Mouse (Mus musculus): ENCODE data around the gene Cat.

Gene Cat

DNA sequence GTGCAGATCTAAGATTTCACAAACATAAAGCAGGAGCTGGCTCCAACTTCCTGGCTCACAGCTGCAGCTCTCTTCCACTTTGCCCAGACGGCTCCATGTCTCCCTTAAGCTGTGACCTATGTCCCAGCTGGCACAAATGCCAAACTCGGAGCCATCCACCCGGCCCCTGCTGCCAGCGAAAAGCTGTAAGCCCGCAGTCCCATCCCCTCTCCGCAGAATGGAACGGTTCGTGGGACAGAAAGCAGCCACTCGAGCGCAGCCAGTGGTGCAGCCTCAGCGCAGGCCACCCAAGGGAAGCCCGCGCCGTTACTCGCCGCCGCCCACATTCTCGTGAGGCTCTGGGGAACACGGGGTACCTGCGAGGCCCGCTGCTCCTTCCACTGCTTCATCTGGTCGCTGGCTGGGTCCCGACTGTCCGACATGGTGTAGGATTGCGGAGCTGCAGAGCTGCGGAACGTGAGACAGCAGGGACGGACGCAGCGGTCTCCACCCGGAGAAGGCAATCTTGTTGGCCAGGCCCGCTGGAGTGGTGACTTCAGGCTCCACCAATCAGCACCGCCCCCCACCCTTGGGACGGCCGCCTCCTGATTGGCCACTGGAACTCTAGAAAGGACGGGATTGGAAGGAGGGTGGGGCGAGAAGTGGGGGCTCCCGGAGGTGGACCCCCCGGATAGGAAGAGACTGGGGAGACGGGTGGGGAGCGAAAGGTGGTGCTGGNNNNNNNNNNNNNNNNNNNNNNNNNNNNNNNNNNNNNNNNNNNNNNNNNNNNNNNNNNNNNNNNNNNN lies at the start of gene Cat:
Gene Cat, minus strand, starts transcription at position 544 of the 785 bp plus-strand sequence.
- in situ Hi-C loops (cut with MboI, MseI): no loop called here

DNA sequence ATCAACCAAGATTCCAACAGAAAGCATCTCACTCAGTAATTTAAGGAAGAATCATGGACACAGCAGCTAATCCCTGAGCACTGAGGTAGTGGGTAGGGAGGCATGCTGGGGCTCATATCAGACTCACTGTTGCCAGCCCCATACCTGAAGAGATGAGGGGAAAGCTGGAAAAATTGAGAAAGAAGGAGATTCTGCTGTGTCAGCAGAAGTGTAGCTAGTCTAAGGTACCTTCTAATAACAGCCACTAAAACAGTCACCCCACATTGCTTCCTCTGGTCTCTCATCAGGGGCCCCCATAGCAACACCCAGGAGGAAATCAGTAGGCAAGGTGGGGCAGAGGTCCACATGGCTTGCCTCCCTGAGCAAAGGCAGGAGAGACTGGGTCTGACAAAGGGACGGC lies 40.6 kb upstream of the Cat start:
- in situ Hi-C loops (cut with MboI, MseI): no loop called here

DNA sequence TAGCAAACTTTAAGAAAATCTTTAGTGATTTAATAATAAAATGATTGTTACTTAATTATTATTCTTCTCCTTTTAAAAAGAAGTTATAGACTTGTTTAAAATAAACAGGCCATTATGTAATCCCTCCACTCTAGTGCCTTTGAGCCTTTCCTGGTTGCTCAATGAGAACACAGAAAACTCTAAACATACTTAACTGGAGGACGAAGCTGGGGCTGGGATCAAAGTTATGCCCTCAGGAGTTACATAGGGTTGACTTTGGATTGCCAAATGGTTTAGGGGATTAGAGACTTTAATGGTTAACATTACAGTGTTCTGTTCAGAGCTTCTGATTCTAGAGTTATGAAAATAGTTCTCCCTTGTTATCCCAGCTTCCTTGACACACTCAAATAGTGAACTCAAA lies 31.5 kb upstream of the Cat start:
- in situ Hi-C loops (cut with MboI, MseI): no loop called here

DNA sequence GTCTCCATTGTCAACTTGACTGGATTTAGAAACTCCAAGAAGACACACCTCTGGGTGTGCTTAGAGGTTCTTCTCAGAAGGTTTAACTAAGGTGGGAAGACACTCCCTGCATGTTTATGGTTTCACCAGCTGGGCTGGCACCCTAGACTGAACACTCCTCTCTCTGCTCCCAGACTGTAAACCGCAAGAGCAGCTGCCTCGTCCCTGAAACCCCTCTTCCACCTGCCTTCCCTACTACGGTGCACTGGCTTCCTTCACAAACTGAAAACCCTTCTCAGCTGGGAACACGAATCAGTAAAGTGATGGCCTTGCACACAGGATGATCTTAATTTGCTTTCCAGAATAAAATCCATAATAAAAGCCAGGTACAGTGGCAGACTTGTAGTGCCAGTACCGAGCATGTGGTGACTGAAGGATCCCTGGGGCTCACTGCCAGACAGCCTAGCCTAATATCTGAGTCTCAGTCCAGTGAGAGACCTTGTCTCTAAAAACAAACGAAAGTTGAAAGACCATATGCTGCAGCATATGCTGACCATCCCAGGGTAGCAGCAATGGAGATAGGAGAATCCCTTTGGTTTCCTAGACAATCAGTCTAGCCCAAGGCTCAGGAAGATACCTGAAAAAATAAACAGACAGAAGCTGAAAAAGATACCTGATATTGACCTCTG lies 30.7 kb upstream of the Cat start:
- in situ Hi-C loops (cut with MboI, MseI): no loop called here

DNA sequence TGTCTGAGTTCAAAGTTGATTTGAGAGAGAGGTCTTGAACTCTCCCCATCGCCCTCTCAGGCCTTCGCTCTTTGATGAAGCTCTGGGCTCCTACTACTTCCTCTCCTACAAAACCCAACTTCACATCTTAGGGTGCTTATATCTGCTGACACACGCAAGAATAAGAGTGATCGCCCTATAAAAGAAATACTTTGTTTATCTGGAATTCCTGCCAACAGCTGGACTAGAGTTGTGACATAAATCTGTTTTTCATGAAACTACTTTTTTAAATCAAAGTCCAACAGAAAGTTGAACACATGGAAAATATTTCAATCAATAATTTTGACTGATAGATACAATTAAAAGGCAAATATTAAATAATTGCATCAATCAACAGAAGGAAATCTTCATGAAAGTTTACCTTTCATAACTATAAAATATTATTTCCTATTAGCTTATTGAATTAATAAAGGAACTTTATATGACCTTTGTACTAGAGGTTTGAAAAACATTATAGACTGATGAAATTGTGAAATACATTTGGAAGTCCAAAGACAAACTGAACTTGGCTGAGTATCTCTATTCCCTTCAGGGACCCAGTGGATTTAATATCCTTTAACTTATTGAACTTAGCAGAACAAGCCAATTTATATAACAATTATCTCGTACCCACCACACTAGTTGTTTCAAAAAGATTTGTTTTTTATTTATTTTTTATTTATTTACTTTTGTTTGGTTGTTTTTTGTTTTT lies 27.3 kb upstream of the Cat start:
- in situ Hi-C loops (cut with MboI, MseI): no loop called here

DNA sequence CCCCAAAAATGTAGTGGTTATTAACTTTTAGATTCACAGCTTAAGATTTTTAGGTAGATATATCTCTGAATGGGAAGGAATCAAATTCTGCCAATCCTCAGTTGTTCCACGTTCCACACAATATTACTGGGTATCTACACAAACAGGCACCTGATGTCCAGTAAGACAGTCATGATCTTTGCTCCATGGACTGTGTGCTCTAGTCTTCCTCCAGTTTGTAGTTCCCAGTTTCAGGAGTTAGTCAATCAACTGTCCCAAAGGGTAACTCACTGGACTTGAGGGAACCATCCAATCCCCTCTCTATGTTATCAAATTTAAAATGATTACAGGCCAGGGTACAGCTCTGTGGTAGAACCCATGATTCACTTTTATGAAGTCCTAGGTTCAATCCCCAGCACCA lies 26.7 kb upstream of the Cat start:
- in situ Hi-C loops (cut with MboI, MseI): no loop called here

DNA sequence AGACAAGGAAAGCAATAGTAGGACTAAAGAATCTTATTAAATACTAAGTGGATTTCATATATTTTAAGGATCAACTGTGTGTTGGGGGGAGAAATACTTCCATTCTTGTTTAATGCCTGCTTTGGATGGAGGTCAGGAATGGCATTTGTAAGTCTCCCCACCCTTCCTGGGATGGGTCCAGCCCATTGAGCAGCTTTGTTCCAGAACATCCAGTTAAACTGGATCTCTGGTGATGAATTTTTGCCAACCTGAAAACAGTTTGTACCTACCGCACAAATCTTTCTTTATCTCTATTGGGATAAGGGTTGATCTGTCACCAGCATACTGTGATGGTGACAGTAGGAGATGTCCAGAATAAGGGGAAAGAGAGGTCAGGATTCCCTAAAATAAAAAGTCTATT lies 26.1 kb upstream of the Cat start:
- in situ Hi-C loops (cut with MboI, MseI): no loop called here

DNA sequence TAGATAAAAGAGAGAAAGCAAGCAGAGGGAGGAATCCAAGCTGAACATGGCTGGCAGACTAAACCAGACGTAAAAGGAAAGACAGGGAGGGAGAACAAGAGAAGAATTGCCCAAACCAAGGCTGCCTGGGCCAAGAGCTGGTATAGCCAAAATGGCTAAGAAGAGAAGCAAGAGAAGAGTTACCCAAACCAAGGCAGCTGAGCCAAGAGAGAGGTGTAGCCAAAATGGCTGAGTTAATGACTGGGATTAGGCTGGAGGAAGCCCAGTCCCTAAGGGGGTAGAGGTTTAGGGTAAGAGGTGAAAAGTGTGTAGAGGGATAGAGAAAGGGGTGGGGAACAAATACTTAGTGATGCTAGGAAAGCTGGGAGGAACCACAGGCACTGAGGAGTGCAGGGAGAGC lies 22.7 kb upstream of the Cat start:
- in situ Hi-C loops (cut with MboI, MseI): no loop called here

DNA sequence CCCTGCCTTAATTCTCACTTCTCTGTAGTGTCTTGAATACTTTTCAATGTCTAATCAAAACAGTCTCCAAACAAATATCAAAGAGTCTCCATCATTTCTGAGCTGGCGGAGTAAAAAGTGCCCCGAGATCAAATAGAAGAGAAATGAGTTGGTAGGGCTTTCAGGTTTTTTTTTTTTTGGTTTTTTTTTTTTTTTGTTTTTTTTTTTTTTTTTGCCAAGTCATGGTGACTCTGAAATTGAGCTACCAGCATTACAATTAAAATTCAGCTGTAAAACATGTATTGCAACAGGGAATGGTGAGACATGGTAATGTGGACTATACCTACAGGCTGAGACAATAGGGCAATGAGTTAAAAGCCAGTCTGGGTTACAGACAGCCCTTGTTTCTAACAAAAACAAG lies 21.0 kb upstream of the Cat start:
- in situ Hi-C loops (cut with MboI, MseI): no loop called here

DNA sequence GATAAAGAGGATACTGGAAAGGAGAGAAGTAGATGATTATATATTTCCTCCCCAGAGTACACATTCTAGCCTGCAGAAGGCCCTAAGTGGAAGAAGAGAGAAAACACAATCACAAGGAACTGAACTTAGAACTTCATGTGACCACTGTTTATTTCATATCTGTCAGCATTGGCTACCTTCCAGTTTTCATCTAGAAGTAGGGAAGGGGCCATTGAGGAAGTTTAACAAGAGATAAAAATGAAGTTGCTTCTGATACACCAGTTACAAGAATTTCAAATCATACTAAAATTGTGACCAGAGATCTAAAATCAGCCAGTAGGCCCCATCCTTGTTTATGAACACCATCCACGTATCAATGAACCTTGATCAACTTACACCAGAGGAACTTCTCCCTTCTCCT lies 19.5 kb upstream of the Cat start:
- in situ Hi-C loops (cut with MboI, MseI): no loop called here

DNA sequence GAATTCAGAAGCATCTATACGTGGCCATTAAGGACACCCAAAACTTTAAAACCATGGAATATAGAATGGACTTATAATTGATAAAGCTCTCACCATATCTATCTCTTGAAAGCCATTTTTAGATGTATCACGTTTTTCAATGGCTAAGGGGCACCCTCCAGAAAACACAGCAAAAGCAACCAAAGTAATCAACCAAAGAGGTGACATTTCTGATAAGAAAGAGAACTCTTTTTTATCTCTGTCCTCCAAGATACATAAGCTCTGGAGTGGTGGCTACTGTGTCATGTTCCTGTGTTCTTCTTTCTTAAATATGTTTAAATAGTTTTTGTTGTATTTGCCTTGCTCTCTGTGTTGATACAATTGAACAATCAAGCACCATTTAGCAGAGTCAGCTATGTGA lies 15.8 kb upstream of the Cat start:
- in situ Hi-C loops (cut with MboI, MseI): no loop called here

DNA sequence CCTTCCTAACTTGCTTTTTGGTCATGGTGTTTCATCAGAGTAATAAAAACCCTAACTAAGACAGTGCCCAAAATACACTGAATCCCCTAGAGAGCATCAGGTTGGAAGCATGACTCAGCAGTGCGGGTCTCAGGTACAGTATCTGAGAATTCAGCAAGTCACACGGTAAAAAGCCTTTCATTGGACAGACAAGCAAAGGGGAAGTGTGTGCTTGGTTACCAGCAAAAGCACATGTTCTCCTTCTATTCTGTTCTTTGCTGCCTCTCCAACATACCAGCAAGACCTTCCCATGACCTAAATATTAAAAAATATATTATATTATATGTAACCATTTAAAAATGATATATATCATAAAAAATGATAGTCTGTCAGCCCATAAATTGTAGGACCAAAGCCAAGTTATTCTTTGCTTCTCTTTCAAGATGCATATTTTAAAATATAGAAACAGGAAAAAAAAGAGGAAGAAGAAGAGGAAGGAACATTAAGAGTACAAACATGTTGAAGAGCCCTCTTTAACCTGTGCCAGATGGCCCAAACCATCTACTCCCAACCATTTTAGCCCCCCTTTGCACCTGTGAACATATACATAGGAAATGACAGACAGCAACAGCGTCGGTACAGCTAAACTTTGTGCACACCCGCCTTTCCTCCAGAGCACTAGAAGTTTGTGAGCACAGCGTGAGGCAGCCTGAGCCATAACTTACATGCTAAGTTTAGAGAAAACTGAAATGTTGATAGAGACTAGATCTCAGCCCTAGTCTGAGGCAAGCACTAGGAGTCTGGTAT lies 10.9 kb upstream of the Cat start:
- in situ Hi-C loops (cut with MboI, MseI): no loop called here

DNA sequence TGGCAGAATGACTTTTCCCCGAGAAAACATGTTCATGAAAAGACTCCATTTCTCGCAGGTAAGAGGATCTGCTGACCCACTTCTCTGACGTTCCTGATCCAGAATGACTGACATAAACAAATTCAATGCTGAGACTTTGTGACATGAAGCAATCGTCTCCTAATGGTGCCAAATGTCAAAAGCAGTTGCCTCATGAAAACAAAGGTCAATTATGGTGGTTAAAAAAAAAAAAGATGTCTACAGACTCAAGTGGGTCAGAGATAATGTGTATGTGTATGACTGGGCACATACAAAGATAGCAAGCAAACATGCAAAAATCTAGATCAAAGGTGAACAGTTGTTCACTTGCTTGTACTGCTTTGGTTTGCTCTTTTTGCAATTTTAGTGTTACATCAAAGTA lies 8.9 kb upstream of the Cat start:
- in situ Hi-C loops (cut with MboI, MseI): no loop called here

DNA sequence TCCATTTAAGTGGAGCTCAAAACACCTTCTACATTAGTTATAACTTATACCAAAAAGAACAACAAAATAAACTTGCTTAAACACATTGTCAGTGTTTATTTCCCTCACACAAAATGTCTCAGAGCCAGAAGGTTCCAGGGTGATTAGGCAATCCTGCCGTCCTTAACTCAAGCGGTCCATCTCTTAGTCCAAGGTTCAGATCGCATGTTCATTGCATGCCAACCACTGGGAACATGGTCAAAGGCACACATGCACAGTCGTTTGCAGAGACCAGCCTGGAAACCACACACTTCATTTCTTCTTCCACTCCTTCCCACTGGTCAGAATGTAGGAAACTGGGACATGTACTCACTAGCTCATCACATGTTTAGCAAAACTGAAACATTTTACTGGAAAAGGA lies 7.6 kb upstream of the Cat start:
- in situ Hi-C loops (cut with MboI, MseI): no loop called here

DNA sequence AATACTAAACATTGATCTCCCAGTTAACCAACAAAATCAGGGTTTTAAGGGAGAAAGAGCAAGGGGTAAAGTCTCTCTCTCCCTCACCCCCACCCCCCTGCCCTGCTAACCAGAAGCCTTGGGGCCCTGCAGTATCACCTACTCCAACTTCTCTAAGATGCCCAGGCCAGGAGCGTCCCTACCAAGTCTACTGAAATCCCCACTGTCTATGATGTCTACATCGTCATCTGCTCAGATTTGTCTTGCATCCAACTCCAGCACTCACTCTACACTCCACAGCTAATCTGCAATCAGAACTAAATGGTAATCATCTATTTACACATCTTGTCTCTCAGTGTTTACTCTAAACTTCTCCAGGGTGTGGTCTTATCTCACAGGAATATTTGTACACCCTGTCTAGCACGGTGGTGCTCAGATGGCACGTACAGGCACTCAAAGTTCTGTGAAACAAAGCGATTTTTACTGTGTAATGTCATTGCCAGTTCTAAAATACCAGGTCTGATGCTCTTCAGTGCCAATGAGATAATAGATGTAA lies 907 bp downstream of the Cat start:
- in situ Hi-C loops (cut with MboI, MseI): no loop called here

DNA sequence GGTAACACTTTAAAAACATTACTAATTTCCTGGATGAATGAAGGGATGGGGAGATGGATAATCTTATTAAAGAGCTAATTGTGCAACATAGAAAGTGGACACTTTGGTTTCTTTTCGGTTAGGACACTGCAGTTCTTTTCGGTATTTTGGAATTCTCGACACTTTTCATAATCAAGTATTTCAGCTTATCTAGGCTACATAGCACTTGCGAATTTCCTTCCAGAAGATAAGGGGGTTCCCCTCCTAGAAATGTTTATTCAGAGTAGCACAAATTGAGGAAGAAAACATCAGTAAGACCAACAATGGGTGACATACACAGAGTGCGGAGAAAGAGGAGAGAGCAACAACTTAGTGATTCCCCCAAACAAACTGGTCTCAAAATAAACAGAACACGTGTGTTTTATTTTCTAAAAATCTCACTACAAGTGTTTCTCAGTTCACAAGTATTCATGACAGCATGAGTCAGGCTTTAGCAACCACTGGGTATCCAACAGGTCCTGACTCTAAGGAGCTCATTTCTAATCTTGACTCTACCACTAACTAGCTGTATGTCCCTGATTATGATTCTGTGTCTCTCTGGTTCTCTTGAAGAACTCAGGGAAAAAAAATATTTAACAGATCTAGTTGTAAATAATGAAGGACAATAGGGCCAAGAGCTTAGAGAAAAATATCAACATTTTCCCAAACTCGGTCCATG lies 1.5 kb downstream of the Cat start:
- in situ Hi-C loops (cut with MboI, MseI): no loop called here

DNA sequence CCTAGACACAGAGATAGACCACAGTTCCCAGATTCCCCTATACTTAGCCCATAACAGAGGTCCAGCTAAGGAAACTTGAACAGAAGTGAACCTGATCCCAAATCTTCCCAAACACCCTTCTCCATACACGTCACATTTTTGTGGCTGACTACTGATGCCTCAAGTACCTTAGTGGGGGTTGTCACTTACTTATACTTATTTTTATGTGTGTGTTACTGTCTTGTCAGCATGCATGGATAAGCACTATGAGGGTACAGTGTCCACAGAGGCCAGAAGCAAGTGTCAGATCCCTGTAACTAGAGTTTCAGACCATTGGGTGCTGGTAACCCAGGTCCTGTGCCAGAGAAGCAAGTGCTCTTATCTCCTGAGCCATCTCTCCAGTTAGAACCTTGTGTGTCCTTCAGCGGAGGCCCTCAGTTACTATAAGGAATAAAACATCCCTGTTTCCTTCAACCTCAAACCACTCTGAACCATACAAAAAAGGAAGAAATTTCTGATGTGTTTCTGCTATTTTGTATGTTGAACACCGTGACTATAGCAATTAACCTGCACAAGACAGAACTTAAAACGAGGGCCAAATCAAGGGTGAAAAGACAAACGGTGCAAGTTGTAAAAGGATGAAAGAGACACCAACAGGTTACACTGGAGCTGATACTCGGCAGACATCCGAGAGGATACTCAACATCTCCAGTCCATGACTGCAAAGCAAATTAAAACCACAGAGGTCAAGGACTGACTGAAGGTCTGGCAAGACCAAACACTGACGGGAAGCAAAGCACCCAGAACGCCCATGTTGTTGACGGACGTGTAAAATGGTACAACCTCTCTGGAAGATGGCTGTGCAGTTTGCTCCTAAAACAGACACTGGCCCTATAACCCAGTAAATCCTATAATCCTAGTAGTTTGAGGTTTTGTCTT lies 3.4 kb downstream of the Cat start:
- in situ Hi-C loops (cut with MboI, MseI): no loop called here

DNA sequence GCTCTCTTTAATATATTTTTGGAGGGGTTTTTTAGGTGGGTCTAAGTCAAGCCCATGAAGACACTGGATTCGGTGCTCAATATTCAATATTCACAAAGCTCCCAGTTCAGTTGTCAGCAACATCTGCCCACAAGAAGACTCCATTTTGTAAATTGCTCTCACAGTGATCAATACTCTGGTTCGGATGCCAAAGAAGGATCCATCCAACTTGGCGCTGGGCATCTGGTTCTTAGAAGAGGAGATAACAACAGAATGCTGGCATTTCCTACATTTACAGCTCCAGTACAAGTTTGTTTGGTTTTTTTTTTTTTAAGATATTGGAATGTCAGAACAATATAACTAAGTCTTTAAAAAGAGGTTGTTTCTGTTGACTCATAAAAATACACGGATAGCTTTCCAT lies 4.1 kb downstream of the Cat start:
- in situ Hi-C loops (cut with MboI, MseI): no loop called here

DNA sequence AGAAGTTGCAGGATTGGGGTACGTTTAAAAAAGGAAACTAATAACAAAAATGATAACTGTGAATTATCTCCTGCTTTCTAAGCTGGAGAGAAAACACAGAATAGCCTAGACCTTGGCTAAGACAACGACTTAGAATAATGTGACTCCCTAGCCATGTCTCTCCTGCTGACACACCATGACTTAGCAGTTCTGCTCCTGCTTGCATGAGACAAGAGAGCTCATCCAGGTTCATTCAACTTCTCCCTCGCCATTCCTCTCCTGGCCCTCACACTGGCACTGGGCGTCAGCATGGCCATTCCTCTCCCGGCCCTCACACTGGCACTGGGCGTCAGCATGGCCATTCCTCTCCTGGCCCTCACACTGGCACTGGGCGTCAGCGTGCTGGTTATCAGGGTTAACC lies 4.7 kb downstream of the Cat start:
- in situ Hi-C loops (cut with MboI, MseI): no loop called here

DNA sequence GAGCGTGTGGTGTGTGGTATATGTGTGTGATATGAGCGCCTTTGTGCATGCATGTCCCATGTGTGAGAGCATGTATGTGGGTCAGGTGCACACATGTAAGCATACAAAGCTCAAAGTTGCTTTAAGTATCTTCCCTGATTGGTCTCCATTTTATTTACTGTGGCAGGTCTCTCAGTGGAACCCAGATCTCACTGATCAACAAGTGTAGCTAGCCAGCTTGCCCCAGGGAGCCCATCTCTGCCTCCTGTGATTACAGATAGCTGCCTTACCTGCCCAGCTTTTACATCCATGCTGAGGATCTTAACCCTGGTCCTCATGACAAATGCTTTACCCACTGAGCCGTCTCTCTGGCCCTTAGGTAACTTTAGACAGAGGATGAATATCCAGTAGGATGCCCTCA lies 6.6 kb downstream of the Cat start:
- in situ Hi-C loops (cut with MboI, MseI): loop anchor here (5.0 kb wide), 1 partner anchor 229 kb away; no protein-coding TSS in a partner anchor

Measured in regulatory T cell (primary cell).